Mouse (Mus musculus) kidney, postnatal 0 days (tissue): ENCODE results near the gene Polr2a. TPM values are rescaled to one million over a fixed set of nuclear protein-coding genes. Genes with fewer than 3 reads are reported as not detected.
A peak's percentile ranks its signal among the peaks of the same experiment; 100 is the strongest.

Experiments used
- ATAC-seq: fragments of 200-750 bp; cut with Nextera tagmentation; replicated peaks from 2 replicates; pipeline ENCODE4 v1.8.0; 2017; ENCODE audit warnings: low read depth, moderate number of reproducible peaks, moderate TSS enrichment, moderate library complexity; ENCODE audit not compliant: low FRiP score
- DNase-seq: peaks from one replicate; pipeline ENCODE4 v3.0.0-alpha.2; 2016; ENCODE audit warnings: low spot score
- H3K27ac ChIP-seq: fragments of 300-500 bp; sonication (generic); 2 replicates; pipeline ENCODE4 v1.5.1; 2014; ENCODE audit warnings: mild to moderate bottlenecking
- H3K27me3 ChIP-seq: fragments of 300-500 bp; sonication (generic); 2 replicates; pipeline ENCODE4 v1.6.1; 2014; ENCODE audit warnings: low read length, mixed read lengths; ENCODE audit not compliant: insufficient read depth
- H3K36me3 ChIP-seq: fragments of 300-500 bp; sonication (generic); 2 replicates; pipeline ENCODE4 v1.6.1; 2014; ENCODE audit warnings: low read length, mixed read lengths; ENCODE audit not compliant: insufficient read depth
- H3K4me1 ChIP-seq: fragments of 300-500 bp; sonication (generic); replicated peaks from 2 replicates; pipeline ENCODE4 v1.6.1; 2014; ENCODE audit warnings: antibody characterized with exemption, low read length, mixed read lengths; ENCODE audit not compliant: insufficient read depth
- H3K4me2 ChIP-seq: fragments of 300-500 bp; sonication (generic); 2 replicates; pipeline ENCODE4 v1.6.1; 2014; ENCODE audit warnings: mild to moderate bottlenecking, low read length, moderate library complexity, mixed read lengths
- H3K4me3 ChIP-seq: fragments of 300-500 bp; sonication (generic); replicated peaks from 2 replicates; pipeline ENCODE4 v1.5.1; 2014; ENCODE audit warnings: low read depth, low read length
- H3K9ac ChIP-seq: fragments of 300-500 bp; sonication (generic); 2 replicates; pipeline ENCODE4 v1.6.1; 2014; ENCODE audit warnings: low read depth, low read length
- H3K9me3 ChIP-seq: fragments of 300-500 bp; sonication (generic); replicated peaks from 2 replicates; pipeline ENCODE4 v1.6.1; 2016; ENCODE audit warnings: low read length, inconsistent platforms, mixed read lengths
- CTCF ChIP-seq: IDR thresholded peaks from 2 replicates; pipeline ENCODE4 v1.5.1; 2016; ENCODE audit warnings: antibody characterized with exemption, low read depth, mild to moderate bottlenecking, moderate library complexity
- WGBS: fragments of 180-500 bp; shearing (Covaris S2); extraction: QIAGEN DNeasy Blood & Tissue Kit; methylation state at CpG from one replicate; pipeline ENCODE4 v1.1.7; 2014; 5-methylcytosine and 5-hydroxymethylcytosine counted together
- polyA plus RNA-seq: library from polyadenylated mRNA; unstranded; fragments of >200 nt; fragmentation: Nextera tagmentation; extraction: Ambion mirVana; gene quantifications from 2 replicates; pipeline ENCODE4 v1.2.1, GENCODE M21; 2015

Polr2a gene
- polyA plus RNA-seq, 1 experiment from 2014 or later: 21.0 TPM

DNA sequence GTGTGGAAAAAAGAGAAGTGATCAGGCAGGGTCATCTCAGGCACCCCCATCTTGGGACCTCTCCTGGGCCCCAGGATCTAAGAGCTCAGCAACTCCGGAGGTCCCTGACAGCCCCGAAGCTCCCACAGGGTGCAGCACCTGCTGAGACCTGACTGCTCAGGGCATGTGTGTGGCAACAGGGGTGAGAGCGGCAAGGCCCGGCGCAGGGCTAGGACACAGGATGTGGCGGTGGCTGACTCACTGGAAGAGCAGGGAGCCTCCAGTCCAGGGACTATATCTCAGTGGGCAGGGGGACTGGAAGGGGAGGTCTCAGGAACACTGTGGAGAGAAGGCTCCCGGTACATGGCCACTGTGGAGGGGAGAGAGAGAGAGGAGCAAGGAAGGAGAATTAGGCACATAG is 39.5 kb upstream of the Polr2a start:
- Histone ChIP-seq H3K36me3 (no peaks in the 10 kb centered on the region), H3K9me3 (no peaks in the 10 kb centered on the region), H3K4me3 (no peak overlapping the region), H3K4me1 (peaks cover 31% of the 10 kb centered on the region), H3K27me3 (no peaks in the 10 kb centered on the region), H3K9ac (no peak overlapping the region), H3K4me2 (no peak overlapping the region), H3K27ac (no peak overlapping the region)
- no peak for ATAC-seq
- TF ChIP-seq CTCF: no peak
- no peak for DNase-seq
- 83% methylated on average over 7 of the region's 7 CpGs for WGBS

DNA sequence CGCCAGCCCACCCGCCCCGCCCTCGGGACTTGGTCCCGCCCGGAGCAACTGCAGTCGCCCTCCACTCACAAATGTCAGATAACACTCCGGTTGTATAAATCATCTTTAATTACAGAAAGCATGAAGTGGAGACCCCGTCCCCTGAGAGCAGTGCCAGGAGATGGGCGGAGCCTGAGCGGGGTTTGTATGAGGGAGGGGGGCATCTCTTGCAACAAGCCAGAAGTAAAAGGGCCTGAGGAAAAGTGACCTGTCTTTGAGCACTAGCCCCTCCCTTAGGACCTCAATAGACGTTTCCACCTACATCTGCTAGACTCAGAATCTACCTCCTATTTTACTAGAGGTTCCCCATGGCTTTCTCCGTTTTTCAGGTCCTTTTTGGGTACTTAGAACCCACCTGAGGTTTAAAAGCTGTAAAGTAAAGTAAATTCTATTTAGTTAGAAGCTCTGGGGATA is 37.6 kb upstream of the Polr2a start:
- Histone ChIP-seq H3K27me3 (no peaks in the 10 kb centered on the region), H3K36me3 (no peaks in the 10 kb centered on the region), H3K27ac (no peak overlapping the region), H3K9me3 (no peaks in the 10 kb centered on the region), H3K9ac (peak overlapping the region; percentile 67; the same call in 1 of the 2 replicates), H3K4me1 (peaks cover 18% of the 10 kb centered on the region), H3K4me2 (peak overlapping the region; percentile 95), H3K4me3 (peak overlapping the region; percentile 50)
- no peak for DNase-seq
- no peak for ATAC-seq
- no peak for TF ChIP-seq CTCF
- WGBS: 2% methylated on average over 13 of the region's 13 CpGs

- H3K4me1 ChIP-seq: peaks cover 13% of the 10 kb centered on the region
- H3K36me3 ChIP-seq: no peaks in the 10 kb centered on the region
- no peaks in the 10 kb centered on the region for H3K9me3 ChIP-seq
- peak within 1 kb of the TSS; percentile 67 for H3K9ac ChIP-seq
- peak within 1 kb of the TSS; percentile 54 for H3K27ac ChIP-seq
- DNase-seq (peak; percentile 99), ATAC-seq (peak; percentile 96)
- H3K4me2 ChIP-seq: peak within 1 kb of the TSS; percentile 95
- TF ChIP-seq CTCF: no peak; the same call in 1 of the 2 replicates
- no peaks in the 10 kb centered on the region for H3K27me3 ChIP-seq
- peak within 1 kb of the TSS; percentile 50 for H3K4me3 ChIP-seq
- WGBS: 1% methylated on average over 52 of the region's 52 CpGs
Observed at GRCm38 (mm10) chr11:69795168-69795982, 36.9 kb upstream of the Polr2a start, which contains the start of gene Chrnb1. Chrnb1 (minus strand) TSS chr11:69795943.

GRCm38 (mm10) chr11:69793429-69793828 is 35.0 kb upstream of the Polr2a start:
- no peak for TF ChIP-seq CTCF
- Histone ChIP-seq H3K4me3 (no peak overlapping the region), H3K4me1 (0 out of 2 replicates have a peak, but pooled peaks cover 7% of the 10 kb centered on the region), H3K9ac (no peak overlapping the region), H3K27ac (no peak overlapping the region), H3K27me3 (no peaks in the 10 kb centered on the region), H3K36me3 (no peaks in the 10 kb centered on the region), H3K4me2 (no peak overlapping the region), H3K9me3 (no peaks in the 10 kb centered on the region)
- WGBS: 57% methylated on average over 5 of the region's 5 CpGs
- DNase-seq (no peak), ATAC-seq (no peak)

DNA sequence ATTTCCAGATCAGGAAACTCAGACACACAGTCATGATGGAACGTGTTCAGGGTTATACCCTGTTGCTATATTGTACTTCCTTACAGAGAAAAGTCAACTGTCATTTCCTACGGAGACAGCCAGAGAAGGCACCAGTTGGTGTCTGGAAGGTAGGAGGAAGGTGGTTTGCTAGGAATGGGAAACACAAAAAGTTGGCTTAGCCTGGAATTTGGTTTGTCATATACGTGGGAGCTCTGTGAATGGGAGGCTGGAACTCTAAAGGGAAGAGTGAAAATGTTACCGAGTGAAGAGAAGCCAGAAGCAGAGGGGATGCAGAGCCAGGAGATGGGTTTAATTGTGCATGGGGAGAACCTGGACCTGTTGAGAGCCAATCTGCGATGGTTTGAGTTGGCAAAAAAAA is 33.0 kb upstream of the Polr2a start:
- no peak for TF ChIP-seq CTCF
- ATAC-seq: no peak
- Histone ChIP-seq H3K4me3 (no peak overlapping the region), H3K4me1 (0 out of 2 replicates have a peak, but pooled peaks cover 7% of the 10 kb centered on the region), H3K27ac (no peak overlapping the region), H3K27me3 (no peaks in the 10 kb centered on the region), H3K36me3 (no peaks in the 10 kb centered on the region), H3K9ac (no peak overlapping the region), H3K9me3 (no peaks in the 10 kb centered on the region), H3K4me2 (no peak overlapping the region)
- 60% methylated on average over 5 of the region's 5 CpGs for WGBS
- DNase-seq: no peak

GRCm38 (mm10) chr11:69789431-69789830 is 31.0 kb upstream of the Polr2a start:
- no peaks in the 10 kb centered on the region for H3K9me3 ChIP-seq
- no peaks in the 10 kb centered on the region for H3K27me3 ChIP-seq
- DNase-seq (peak; percentile 44), ATAC-seq (no peak)
- H3K27ac ChIP-seq: no peak overlapping the region
- no peaks in the 10 kb centered on the region for H3K36me3 ChIP-seq
- TF ChIP-seq CTCF: no peak
- 0 out of 2 replicates have a peak, but pooled peaks cover 3% of the 10 kb centered on the region for H3K4me1 ChIP-seq
- 34% methylated on average over 5 of the region's 5 CpGs for WGBS
- no peak overlapping the region for H3K9ac ChIP-seq
- no peak overlapping the region for H3K4me3 ChIP-seq
- no peak overlapping the region for H3K4me2 ChIP-seq
